Mouse (Mus musculus): Measurements from ENCODE around the gene Wdr20.
"Not testable (repeated sequence)": the region's sequence is repeated elsewhere in the genome, so short reads cannot be mapped to it uniquely, and the experiment has no call there.

The Wdr20 gene

GRCm38 (mm10) chr12:110714215-110714614 is 23.5 kb upstream of the Wdr20 start:
- DNase-seq = no peak

GRCm38 (mm10) chr12:110716004-110716403 is 21.7 kb upstream of the Wdr20 start:
- no peak for DNase-seq

- DNase-seq = no peak
These were observed 12.7 kb upstream of the Wdr20 start for GRCm38 (mm10) chr12:110725051-110725450.

GRCm38 (mm10) chr12:110725489-110725888 is 12.3 kb upstream of the Wdr20 start:
- no peak for DNase-seq

- DNase-seq = no peak
These were observed 11.3 kb upstream of the Wdr20 start for GRCm38 (mm10) chr12:110726428-110726827.

GRCm38 (mm10) chr12:110733254-110733653 is 4.5 kb upstream of the Wdr20 start:
- not testable (repeated sequence) for DNase-seq

- DNase-seq = no peak
These were observed 1.1 kb upstream of the Wdr20 start for GRCm38 (mm10) chr12:110736641-110737040.

GRCm38 (mm10) chr12:110738158-110738921 is 596 bp downstream of the Wdr20 start:
- peak; percentile 31 to 38 for DNase-seq

- no peak for DNase-seq
These were observed 13.2 kb downstream of the Wdr20 start for GRCm38 (mm10) chr12:110750770-110751439.

- DNase-seq = no peak
These were observed 15.0 kb downstream of the Wdr20 start for GRCm38 (mm10) chr12:110752703-110753102.

GRCm38 (mm10) chr12:110753976-110754375 is 16.2 kb downstream of the Wdr20 start:
- no peak for DNase-seq

- no peak for DNase-seq
These were observed 19.4 kb downstream of the Wdr20 start for GRCm38 (mm10) chr12:110757161-110757560.

GRCm38 (mm10) chr12:110758932-110759331 is 21.2 kb downstream of the Wdr20 start:
- no peak for DNase-seq

- no peak for DNase-seq
These were observed 24.6 kb downstream of the Wdr20 start for GRCm38 (mm10) chr12:110762321-110762720.

GRCm38 (mm10) chr12:110764531-110764930 is 26.8 kb downstream of the Wdr20 start:
- DNase-seq = no peak

- DNase-seq = no peak
These were observed 30.8 kb downstream of the Wdr20 start for GRCm38 (mm10) chr12:110768562-110768961.

- DNase-seq = no peak
These were observed 32.0 kb downstream of the Wdr20 start for GRCm38 (mm10) chr12:110769660-110770297.

- DNase-seq = no peak
These were observed 32.9 kb downstream of the Wdr20 start for GRCm38 (mm10) chr12:110770479-110771247.

- DNase-seq = no peak
These were observed 34.2 kb downstream of the Wdr20 start for GRCm38 (mm10) chr12:110771961-110772360.

- DNase-seq = no peak
These were observed 38.1 kb downstream of the Wdr20 start for GRCm38 (mm10) chr12:110775628-110776426.

GRCm38 (mm10) chr12:110777853-110778252 is 40.1 kb downstream of the Wdr20 start:
- peak in 1 of 2 experiments; percentile 30 for DNase-seq

- no peak for DNase-seq
These were observed 41.6 kb downstream of the Wdr20 start for GRCm38 (mm10) chr12:110779296-110779695.
